Mouse (Mus musculus) megakaryocyte, embryonic 14.5 days (primary cell): ENCODE data around the gene Apex1.

Source experiments
- FLI1 ChIP-seq: IDR thresholded peaks from 2 replicates; pipeline ENCODE4 v1.6.1; 2012; ENCODE audit warnings: low read length, inconsistent platforms, mixed read lengths
- GATA1 ChIP-seq: IDR thresholded peaks from 3 replicates; pipeline ENCODE4 v1.6.1; 2012; ENCODE audit warnings: mixed read lengths, low read length, inconsistent platforms, borderline replicate concordance

DNA sequence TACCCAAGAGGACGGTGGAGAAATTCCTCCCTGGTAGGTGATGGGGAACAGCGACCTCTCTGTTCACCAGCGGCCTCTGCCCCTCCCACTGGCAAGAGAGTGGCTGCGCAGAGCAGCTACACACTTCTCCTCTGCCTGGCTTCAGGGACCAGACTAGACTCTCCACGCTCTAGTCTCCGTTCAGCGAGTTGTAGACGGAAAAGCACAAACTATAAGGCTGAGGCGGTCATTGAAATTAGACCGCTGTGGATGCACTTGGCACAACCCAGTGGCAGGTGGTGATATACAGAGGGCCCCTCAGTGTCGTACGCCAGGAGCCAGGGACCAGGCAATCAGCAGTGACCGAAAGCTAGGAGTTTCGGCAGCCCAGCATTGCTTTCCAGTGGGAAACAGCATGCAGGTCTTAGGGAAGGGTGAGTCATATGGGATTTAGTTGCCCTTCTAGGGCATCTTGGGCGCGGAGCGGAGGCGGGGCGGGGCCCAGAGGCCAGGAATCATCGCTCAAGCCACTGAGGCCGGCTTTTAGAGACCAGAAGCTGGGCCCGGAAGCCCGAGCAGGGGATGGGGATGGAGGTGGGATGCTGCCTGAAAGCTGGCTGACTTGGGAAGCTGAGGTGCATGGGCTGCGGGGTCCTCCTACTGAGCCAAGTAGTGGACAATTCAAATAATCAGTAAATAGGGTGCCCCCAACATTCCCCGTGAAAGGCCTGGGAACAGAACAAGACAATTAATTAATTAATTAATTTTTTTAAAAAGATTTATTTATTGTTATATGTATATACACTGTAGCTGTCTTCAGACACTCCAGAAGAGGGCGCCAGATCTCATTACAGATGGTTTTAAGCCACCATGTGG is 20.6 kb upstream of the Apex1 start:
- TF ChIP-seq GATA1 (no peak), FLI1 (no peak)
